Mouse (Mus musculus) midbrain, embryonic 13.5 days (tissue): ENCODE results near the gene Sdccag8. TPM values are rescaled to one million over a fixed set of nuclear protein-coding genes. Genes with fewer than 3 reads are reported as not detected.

Experiments
- ATAC-seq: fragments of 200-750 bp; cut with Nextera tagmentation; 2 replicates; pipeline ENCODE4 v1.8.0; 2017; ENCODE audit warnings: mild to moderate bottlenecking, moderate TSS enrichment, moderate library complexity
- H3K27ac ChIP-seq: fragments of 300-500 bp; sonication (generic); 2 replicates; pipeline ENCODE4 v1.5.1; 2015; ENCODE audit warnings: inconsistent platforms, mild to moderate bottlenecking, moderate library complexity
- H3K27me3 ChIP-seq: fragments of 300-500 bp; sonication (generic); 2 replicates; pipeline ENCODE4 v1.6.1; 2015; ENCODE audit warnings: mild to moderate bottlenecking, inconsistent platforms
- H3K36me3 ChIP-seq: fragments of 300-500 bp; sonication (generic); 2 replicates; pipeline ENCODE4 v1.6.1; 2015; ENCODE audit warnings: mild to moderate bottlenecking, inconsistent platforms
- H3K4me1 ChIP-seq: fragments of 300-500 bp; sonication (generic); replicated peaks from 2 replicates; pipeline ENCODE4 v1.6.1; 2015; ENCODE audit warnings: inconsistent platforms
- H3K4me2 ChIP-seq: fragments of 300-500 bp; sonication (generic); replicated peaks from 2 replicates; pipeline ENCODE4 v1.6.1; 2015; ENCODE audit warnings: moderate library complexity, mild to moderate bottlenecking, inconsistent platforms
- H3K4me3 ChIP-seq: fragments of 300-500 bp; sonication (generic); replicated peaks from 2 replicates; pipeline ENCODE4 v1.5.1; 2015; ENCODE audit warnings: mild to moderate bottlenecking, inconsistent platforms
- H3K9ac ChIP-seq: fragments of 300-500 bp; sonication (generic); replicated peaks from 2 replicates; pipeline ENCODE4 v1.6.1; 2015; ENCODE audit warnings: mild to moderate bottlenecking, inconsistent platforms
- H3K9me3 ChIP-seq: fragments of 300-500 bp; sonication (generic); 2 replicates; pipeline ENCODE4 v1.6.1; 2016; ENCODE audit warnings: mild to moderate bottlenecking, inconsistent platforms
- WGBS: fragments of 180-500 bp; shearing (Covaris S2); methylation state at CpG from one replicate; pipeline ENCODE4 v1.1.7; 2015; 5-methylcytosine and 5-hydroxymethylcytosine counted together
- polyA plus RNA-seq: library from polyadenylated mRNA; unstranded; fragments of >200 nt; fragmentation: Nextera tagmentation; extraction: Ambion mirVana; gene quantifications from 2 replicates; pipeline ENCODE4 v1.2.1, GENCODE M21; 2015

Sdccag8 gene
- polyA plus RNA-seq, 1 experiment from 2014 or later = 24.2 TPM

- no peak overlapping the region for H3K4me2 ChIP-seq
- H3K36me3 ChIP-seq = no peaks in the 10 kb centered on the region
- peak; percentile 65; the same call in 1 of the 2 replicates for ATAC-seq
- H3K9me3 ChIP-seq = no peaks in the 10 kb centered on the region
- H3K4me1 ChIP-seq = peaks cover 10% of the 10 kb centered on the region
- 70% methylated on average over 17 of the region's 17 CpGs for WGBS
- H3K4me3 ChIP-seq = no peak overlapping the region
- no peak overlapping the region for H3K27ac ChIP-seq
- H3K27me3 ChIP-seq = peaks cover 3% of the 10 kb centered on the region; the same call in 1 of the 2 replicates
- H3K9ac ChIP-seq = no peak overlapping the region
Observed at GRCm38 (mm10) chr1:176885207-176885933, 70.9 kb downstream of the Sdccag8 start.

- no peaks in the 10 kb centered on the region for H3K36me3 ChIP-seq
- peaks cover 3% of the 10 kb centered on the region; the same call in 1 of the 2 replicates for H3K27me3 ChIP-seq
- no peaks in the 10 kb centered on the region for H3K9me3 ChIP-seq
- no peak overlapping the region for H3K27ac ChIP-seq
- H3K4me2 ChIP-seq = no peak overlapping the region
- no peak overlapping the region for H3K9ac ChIP-seq
- ATAC-seq = 0 out of 2 replicates have a peak, but pooled peaks have one; percentile 58
- WGBS = 83% methylated on average over 5 of the region's 5 CpGs
- peaks cover 6% of the 10 kb centered on the region for H3K4me1 ChIP-seq
- H3K4me3 ChIP-seq = no peak overlapping the region
Observed at GRCm38 (mm10) chr1:176886002-176886401, 71.5 kb downstream of the Sdccag8 start.

GRCm38 (mm10) chr1:176903741-176904140 is 89.3 kb downstream of the Sdccag8 start:
- no peak overlapping the region for H3K4me3 ChIP-seq
- H3K27me3 ChIP-seq = no peaks in the 10 kb centered on the region
- 87% methylated on average over 6 of the region's 6 CpGs for WGBS
- H3K4me1 ChIP-seq = no peaks in the 10 kb centered on the region
- no peak overlapping the region for H3K9ac ChIP-seq
- no peaks in the 10 kb centered on the region for H3K36me3 ChIP-seq
- no peaks in the 10 kb centered on the region for H3K9me3 ChIP-seq
- no peak overlapping the region for H3K4me2 ChIP-seq
- ATAC-seq = no peak
- H3K27ac ChIP-seq = no peak overlapping the region

GRCm38 (mm10) chr1:176915946-176916345 is 101.5 kb downstream of the Sdccag8 start:
- no peak for ATAC-seq
- 98% methylated on average over 2 of the region's 2 CpGs for WGBS
- H3K36me3 ChIP-seq = peaks cover 4% of the 10 kb centered on the region; the same call in 1 of the 2 replicates
- no peak overlapping the region for H3K9ac ChIP-seq
- H3K27ac ChIP-seq = no peak overlapping the region
- no peaks in the 10 kb centered on the region for H3K4me1 ChIP-seq
- H3K4me3 ChIP-seq = no peak overlapping the region
- H3K27me3 ChIP-seq = no peaks in the 10 kb centered on the region
- H3K4me2 ChIP-seq = no peak overlapping the region
- no peaks in the 10 kb centered on the region for H3K9me3 ChIP-seq

GRCm38 (mm10) chr1:176919486-176919885 is 105.0 kb downstream of the Sdccag8 start:
- H3K4me1 ChIP-seq = peaks cover 11% of the 10 kb centered on the region
- H3K9me3 ChIP-seq = no peaks in the 10 kb centered on the region
- no peak for ATAC-seq
- H3K4me2 ChIP-seq = no peak overlapping the region
- WGBS = 91% methylated on average over 12 of the region's 12 CpGs
- no peak overlapping the region for H3K9ac ChIP-seq
- H3K27me3 ChIP-seq = no peaks in the 10 kb centered on the region
- H3K36me3 ChIP-seq = peaks cover 4% of the 10 kb centered on the region; the same call in 1 of the 2 replicates
- no peak overlapping the region for H3K27ac ChIP-seq
- H3K4me3 ChIP-seq = no peak overlapping the region

GRCm38 (mm10) chr1:176922842-176923241 is 108.4 kb downstream of the Sdccag8 start:
- no peaks in the 10 kb centered on the region for H3K9me3 ChIP-seq
- peaks cover 11% of the 10 kb centered on the region for H3K4me1 ChIP-seq
- ATAC-seq = peak; percentile 70; the same call in 1 of the 2 replicates
- peaks cover 4% of the 10 kb centered on the region; the same call in 1 of the 2 replicates for H3K36me3 ChIP-seq
- 8% methylated on average over 5 of the region's 5 CpGs for WGBS
- 0 out of 2 replicates have a peak overlapping the region, but pooled peaks have one; percentile 3 for H3K4me2 ChIP-seq
- no peak overlapping the region for H3K27ac ChIP-seq
- no peaks in the 10 kb centered on the region for H3K27me3 ChIP-seq
- no peak overlapping the region for H3K4me3 ChIP-seq
- H3K9ac ChIP-seq = no peak overlapping the region

GRCm38 (mm10) chr1:176926009-176926408 is 111.5 kb downstream of the Sdccag8 start:
- Histone ChIP-seq H3K27ac (no peak overlapping the region), H3K4me2 (no peak overlapping the region), H3K9ac (no peak overlapping the region), H3K4me1 (peaks cover 29% of the 10 kb centered on the region), H3K36me3 (no peaks in the 10 kb centered on the region), H3K9me3 (no peaks in the 10 kb centered on the region), H3K27me3 (no peaks in the 10 kb centered on the region), H3K4me3 (no peak overlapping the region)
- no peak for ATAC-seq
- 91% methylated on average over 5 of the region's 5 CpGs for WGBS

- H3K4me1 ChIP-seq = peaks cover 26% of the 10 kb centered on the region
- no peak for ATAC-seq
- no peaks in the 10 kb centered on the region for H3K36me3 ChIP-seq
- H3K9me3 ChIP-seq = no peaks in the 10 kb centered on the region
- H3K27me3 ChIP-seq = no peaks in the 10 kb centered on the region
- H3K9ac ChIP-seq = no peak overlapping the region
- H3K4me3 ChIP-seq = no peak overlapping the region
- 93% methylated on average over 9 of the region's 9 CpGs for WGBS
- H3K4me2 ChIP-seq = no peak overlapping the region
- no peak overlapping the region for H3K27ac ChIP-seq
Observed at GRCm38 (mm10) chr1:176927312-176927711, 112.9 kb downstream of the Sdccag8 start.

- H3K27ac ChIP-seq = peak overlapping the region; percentile 30; the same call in 1 of the 2 replicates
- H3K36me3 ChIP-seq = no peaks in the 10 kb centered on the region
- no peak overlapping the region for H3K9ac ChIP-seq
- no peak overlapping the region for H3K4me3 ChIP-seq
- WGBS = 65% methylated on average over 8 of the region's 8 CpGs
- H3K9me3 ChIP-seq = no peaks in the 10 kb centered on the region
- no peaks in the 10 kb centered on the region for H3K27me3 ChIP-seq
- H3K4me1 ChIP-seq = peaks cover 24% of the 10 kb centered on the region
- H3K4me2 ChIP-seq = no peak overlapping the region
- peak; percentile 89 for ATAC-seq
Observed at GRCm38 (mm10) chr1:176929710-176930109, 115.2 kb downstream of the Sdccag8 start.

GRCm38 (mm10) chr1:176930574-176930973 is 116.1 kb downstream of the Sdccag8 start:
- no peak overlapping the region for H3K4me2 ChIP-seq
- 87% methylated on average over 2 of the region's 2 CpGs for WGBS
- no peaks in the 10 kb centered on the region for H3K9me3 ChIP-seq
- peaks cover 24% of the 10 kb centered on the region for H3K4me1 ChIP-seq
- no peaks in the 10 kb centered on the region for H3K36me3 ChIP-seq
- no peaks in the 10 kb centered on the region for H3K27me3 ChIP-seq
- no peak overlapping the region for H3K27ac ChIP-seq
- ATAC-seq = no peak
- H3K9ac ChIP-seq = no peak overlapping the region
- H3K4me3 ChIP-seq = no peak overlapping the region

GRCm38 (mm10) chr1:176930981-176931500 is 116.6 kb downstream of the Sdccag8 start:
- 86% methylated on average over 4 of the region's 4 CpGs for WGBS
- H3K9me3 ChIP-seq = no peaks in the 10 kb centered on the region
- no peak overlapping the region for H3K9ac ChIP-seq
- no peak overlapping the region for H3K4me2 ChIP-seq
- H3K27ac ChIP-seq = no peak overlapping the region
- H3K36me3 ChIP-seq = no peaks in the 10 kb centered on the region
- ATAC-seq = no peak
- no peak overlapping the region for H3K4me3 ChIP-seq
- H3K4me1 ChIP-seq = peaks cover 26% of the 10 kb centered on the region
- no peaks in the 10 kb centered on the region for H3K27me3 ChIP-seq

GRCm38 (mm10) chr1:176931511-176931910 is 117.1 kb downstream of the Sdccag8 start:
- no peak overlapping the region for H3K9ac ChIP-seq
- H3K4me2 ChIP-seq = no peak overlapping the region
- ATAC-seq = no peak
- no peaks in the 10 kb centered on the region for H3K9me3 ChIP-seq
- H3K27me3 ChIP-seq = no peaks in the 10 kb centered on the region
- H3K4me1 ChIP-seq = peaks cover 28% of the 10 kb centered on the region
- 83% methylated on average over 10 of the region's 10 CpGs for WGBS
- H3K4me3 ChIP-seq = no peak overlapping the region
- H3K36me3 ChIP-seq = no peaks in the 10 kb centered on the region
- no peak overlapping the region for H3K27ac ChIP-seq
